Mouse (Mus musculus): ENCODE results near the gene Krtap10-4. TPM values are rescaled to one million over a fixed set of nuclear protein-coding genes. Genes with fewer than 3 reads are reported as not detected.

Krtap10-4 gene
- not detected in 2 replicates for polyA plus RNA-seq (2012; rRNA removed)

DNA sequence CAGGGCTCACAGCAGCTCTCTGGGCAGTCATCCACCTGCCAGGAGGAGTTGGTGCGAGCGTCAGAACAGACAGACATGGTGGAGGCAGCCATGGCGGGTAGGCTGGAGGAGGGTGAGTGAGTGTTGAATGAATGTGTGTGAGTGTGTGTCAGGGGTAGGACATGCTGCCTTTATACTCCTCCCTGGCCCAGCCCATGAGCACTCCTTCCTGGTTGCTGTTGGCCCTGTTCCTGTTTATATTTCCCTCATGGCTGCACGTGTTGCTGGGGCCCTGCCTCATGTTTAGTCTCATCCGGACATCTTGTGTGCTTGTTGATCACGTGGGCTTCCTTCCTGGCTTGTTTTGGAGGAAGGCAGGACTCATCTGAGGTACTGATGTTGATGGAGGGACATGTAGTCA lies at the start of gene Krtap10-4:
Gene Krtap10-4 (minus strand): TSS at position 145 of the 400 bp plus-strand sequence.
- Histone ChIP-seq H3K4me3 (replicated peaks; ENCODE audit: extremely low read depth, low read depth, low read length) (no peak within 1 kb of the TSS), H3K4me1 (ENCODE audit: control insufficient read depth, insufficient read depth, low read length) (no peaks in the 10 kb centered on the region)
- TF ChIP-seq POLR2A (IDR thresholded peaks at IDR 0.05; ENCODE audit: borderline replicate concordance, extremely low read depth, low read depth, low read length) (no peak), CTCF (IDR thresholded peaks at IDR 0.05; ENCODE audit: insufficient read depth, low read length) (no peak)
- 36% methylated on average over 6 of the region's 6 CpGs for WGBS
- no peak for DNase-seq

- TF ChIP-seq POLR2A (IDR thresholded peaks at IDR 0.05; ENCODE audit: borderline replicate concordance, extremely low read depth, low read depth, low read length) = no peak
- TF ChIP-seq CTCF (IDR thresholded peaks at IDR 0.05; ENCODE audit: insufficient read depth, low read length) = no peak
- Histone ChIP-seq H3K4me3 (replicated peaks; ENCODE audit: extremely low read depth, low read depth, low read length) (no peak overlapping the region), H3K4me1 (ENCODE audit: control insufficient read depth, insufficient read depth, low read length) (no peaks in the 10 kb centered on the region)
- peak; percentile 15 for DNase-seq
- 56% methylated on average over 7 of the region's 7 CpGs for WGBS
Measured at GRCm38 (mm10) chr10:77869651-77870050, 42.8 kb upstream of the Krtap10-4 start.

DNA sequence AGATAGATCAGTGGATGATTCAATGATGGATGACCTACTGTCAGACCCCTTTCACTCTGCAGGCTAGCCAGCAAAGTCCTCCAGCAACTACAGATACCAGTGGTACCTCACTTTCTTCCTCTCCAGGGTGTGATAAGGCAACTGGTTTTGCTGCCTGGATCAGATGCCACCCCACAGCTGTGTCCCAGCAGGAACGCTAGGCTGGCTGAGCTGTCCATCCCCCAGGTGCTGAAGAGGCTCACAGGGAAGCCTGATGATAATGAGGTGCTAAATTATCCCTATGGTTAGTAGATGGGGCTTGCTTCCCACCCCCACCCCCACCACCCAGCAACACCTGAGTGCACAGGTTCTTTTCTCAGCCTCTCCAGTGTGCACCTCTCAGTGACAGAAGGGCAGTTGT lies 40.7 kb upstream of the Krtap10-4 start:
- WGBS = 26% methylated on average over 1 of the region's 1 CpGs
- TF ChIP-seq CTCF (IDR thresholded peaks at IDR 0.05; ENCODE audit: insufficient read depth, low read length) = no peak
- no peak for TF ChIP-seq POLR2A (IDR thresholded peaks at IDR 0.05; ENCODE audit: borderline replicate concordance, extremely low read depth, low read depth, low read length)
- H3K4me3 ChIP-seq (replicated peaks; ENCODE audit: extremely low read depth, low read depth, low read length) = no peak overlapping the region
- no peaks in the 10 kb centered on the region for H3K4me1 ChIP-seq (ENCODE audit: control insufficient read depth, insufficient read depth, low read length)
- DNase-seq = no peak

DNA sequence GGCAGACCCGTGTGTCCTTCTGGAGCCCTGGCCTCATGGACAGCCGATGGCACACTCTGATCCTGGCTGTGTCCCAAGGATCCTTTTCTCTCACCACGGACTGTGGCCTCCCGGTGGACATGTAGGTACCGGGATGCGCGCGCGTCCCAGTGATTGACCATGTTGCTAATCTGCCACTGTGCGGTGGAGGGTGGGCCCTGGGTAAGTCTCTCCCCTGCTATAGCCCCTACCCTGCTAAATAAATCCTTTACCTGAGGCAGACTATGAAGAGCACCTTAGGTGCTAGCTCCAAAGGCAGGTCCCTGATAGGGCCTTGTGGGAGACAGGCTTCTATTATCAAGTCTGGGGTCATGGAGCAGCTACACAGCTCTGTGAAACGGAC lies 37.9 kb upstream of the Krtap10-4 start:
- no peak overlapping the region for H3K4me3 ChIP-seq (replicated peaks; ENCODE audit: extremely low read depth, low read depth, low read length)
- no peaks in the 10 kb centered on the region for H3K4me1 ChIP-seq (ENCODE audit: control insufficient read depth, insufficient read depth, low read length)
- no peak for DNase-seq
- 26% methylated on average over 11 of the region's 11 CpGs for WGBS
- no peak for TF ChIP-seq POLR2A (IDR thresholded peaks at IDR 0.05; ENCODE audit: borderline replicate concordance, extremely low read depth, low read depth, low read length)
- no peak for TF ChIP-seq CTCF (IDR thresholded peaks at IDR 0.05; ENCODE audit: insufficient read depth, low read length)

GRCm38 (mm10) chr10:77864067-77864761 lies 37.3 kb upstream of the Krtap10-4 start:
- Histone ChIP-seq H3K4me3 (replicated peaks; ENCODE audit: extremely low read depth, low read depth, low read length) (no peak overlapping the region), H3K4me1 (ENCODE audit: control insufficient read depth, insufficient read depth, low read length) (no peaks in the 10 kb centered on the region)
- WGBS = 31% methylated on average over 13 of the region's 14 CpGs
- TF ChIP-seq CTCF (IDR thresholded peaks at IDR 0.05; ENCODE audit: insufficient read depth, low read length) (no peak), POLR2A (IDR thresholded peaks at IDR 0.05; ENCODE audit: borderline replicate concordance, extremely low read depth, low read depth, low read length) (no peak)
- DNase-seq = peak; percentile 32

- WGBS = 38% methylated on average over 7 of the region's 7 CpGs
- H3K4me3 ChIP-seq (replicated peaks; ENCODE audit: extremely low read depth, low read depth, low read length) = no peak within 1 kb of the TSS
- TF ChIP-seq POLR2A (IDR thresholded peaks at IDR 0.05; ENCODE audit: borderline replicate concordance, extremely low read depth, low read depth, low read length) (no peak), CTCF (IDR thresholded peaks at IDR 0.05; ENCODE audit: insufficient read depth, low read length) (no peak)
- DNase-seq = no peak
- H3K4me1 ChIP-seq (ENCODE audit: control insufficient read depth, insufficient read depth, low read length) = no peaks in the 10 kb centered on the region
Measured at GRCm38 (mm10) chr10:77861675-77862074, 34.8 kb upstream of the Krtap10-4 start, which contains the start of gene Gm3285. Gene Gm3285 (plus strand): TSS chr10:77861975.

DNA sequence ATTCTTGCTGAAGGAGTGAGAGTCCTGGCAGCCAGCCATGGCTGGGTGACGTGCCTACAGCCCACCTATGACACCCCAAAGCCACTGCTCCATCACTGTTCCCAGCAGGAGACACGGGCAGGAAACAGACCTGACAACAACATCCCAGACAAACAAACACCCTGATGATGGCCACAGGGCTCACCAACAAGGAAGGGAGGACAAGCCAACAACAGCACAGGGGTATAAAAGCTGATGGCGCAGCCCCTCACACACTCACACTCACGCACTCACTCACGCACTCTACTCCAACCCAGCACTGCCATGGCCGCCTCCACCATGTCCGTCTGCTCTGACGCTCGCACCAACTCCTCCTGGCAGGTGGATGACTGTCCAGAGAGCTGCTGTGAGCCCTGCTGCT lies 25.7 kb upstream of the Krtap10-4 start, which contains the start of gene Gm10318:
Gene Gm10318 (plus strand): TSS at position 301 of the 400 bp plus-strand sequence.
- no peak for DNase-seq
- Histone ChIP-seq H3K4me1 (ENCODE audit: control insufficient read depth, insufficient read depth, low read length) (no peaks in the 10 kb centered on the region), H3K4me3 (replicated peaks; ENCODE audit: extremely low read depth, low read depth, low read length) (no peak within 1 kb of the TSS)
- 49% methylated on average over 9 of the region's 9 CpGs for WGBS
- TF ChIP-seq POLR2A (IDR thresholded peaks at IDR 0.05; ENCODE audit: borderline replicate concordance, extremely low read depth, low read depth, low read length) (no peak), CTCF (IDR thresholded peaks at IDR 0.05; ENCODE audit: insufficient read depth, low read length) (no peak)

DNA sequence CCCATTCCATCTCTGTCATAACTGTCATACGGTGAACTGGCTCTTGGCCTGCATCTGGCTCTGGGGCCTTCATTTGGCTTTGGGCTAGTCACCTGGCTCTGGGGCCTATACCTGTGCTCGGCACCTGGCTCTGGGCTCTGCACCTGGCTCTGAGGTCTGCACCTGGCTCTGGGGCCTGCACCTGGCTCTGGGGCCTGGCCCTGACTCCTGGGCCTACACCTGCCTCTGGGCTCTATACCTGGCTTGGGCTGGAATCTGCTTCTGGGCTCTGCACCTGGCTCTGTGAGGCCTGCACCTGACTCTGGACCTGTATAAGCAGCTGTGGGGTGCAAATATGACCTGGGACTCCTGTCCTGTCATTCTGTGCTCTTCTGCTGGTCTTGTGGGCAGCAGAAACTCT lies 20.6 kb upstream of the Krtap10-4 start:
- no peak for DNase-seq
- WGBS = 84% methylated on average over 2 of the region's 2 CpGs
- TF ChIP-seq POLR2A (IDR thresholded peaks at IDR 0.05; ENCODE audit: borderline replicate concordance, extremely low read depth, low read depth, low read length) = no peak
- TF ChIP-seq CTCF (IDR thresholded peaks at IDR 0.05; ENCODE audit: insufficient read depth, low read length) = no peak
- Histone ChIP-seq H3K4me3 (replicated peaks; ENCODE audit: extremely low read depth, low read depth, low read length) (no peak overlapping the region), H3K4me1 (ENCODE audit: control insufficient read depth, insufficient read depth, low read length) (no peaks in the 10 kb centered on the region)

GRCm38 (mm10) chr10:77846961-77847360 lies 20.1 kb upstream of the Krtap10-4 start:
- WGBS = 18% methylated on average over 2 of the region's 2 CpGs
- Histone ChIP-seq H3K4me1 (ENCODE audit: control insufficient read depth, insufficient read depth, low read length) (no peaks in the 10 kb centered on the region), H3K4me3 (replicated peaks; ENCODE audit: extremely low read depth, low read depth, low read length) (no peak overlapping the region)
- DNase-seq = no peak
- TF ChIP-seq POLR2A (IDR thresholded peaks at IDR 0.05; ENCODE audit: borderline replicate concordance, extremely low read depth, low read depth, low read length) (no peak), CTCF (IDR thresholded peaks at IDR 0.05; ENCODE audit: insufficient read depth, low read length) (no peak)

- Histone ChIP-seq H3K4me1 (ENCODE audit: control insufficient read depth, insufficient read depth, low read length) (no peaks in the 10 kb centered on the region), H3K4me3 (replicated peaks; ENCODE audit: extremely low read depth, low read depth, low read length) (no peak within 1 kb of the TSS)
- WGBS = 74% methylated on average over 3 of the region's 3 CpGs
- TF ChIP-seq POLR2A (IDR thresholded peaks at IDR 0.05; ENCODE audit: borderline replicate concordance, extremely low read depth, low read depth, low read length) = no peak
- no peak for TF ChIP-seq CTCF (IDR thresholded peaks at IDR 0.05; ENCODE audit: insufficient read depth, low read length)
- no peak for DNase-seq
Measured at GRCm38 (mm10) chr10:77846503-77846902, 19.6 kb upstream of the Krtap10-4 start, which contains the start of gene Gm36176. Gene Gm36176 (plus strand): TSS chr10:77846803.
